Mouse (Mus musculus) macrophage (primary cell): ENCODE measurements around the gene Olfr1432. TPM values are rescaled to one million over a fixed set of nuclear protein-coding genes. Genes with fewer than 3 reads are reported as not detected.
"Not testable (repeated sequence)": the region's sequence is repeated elsewhere in the genome, so short reads cannot be mapped to it uniquely, and the experiment has no call there.

Experiments used
- H3K27ac ChIP-seq: fragments of 350-480 bp; formaldehyde crosslinking; 2 replicates; pipeline ENCODE4 v1.9.0; 2021
- H3K36me3 ChIP-seq: fragments of 350-480 bp; formaldehyde crosslinking; 2 replicates; pipeline ENCODE4 v1.9.0; 2021; ENCODE audit errors: inconsistent target
- H3K4me3 ChIP-seq: fragments of 350-480 bp; formaldehyde crosslinking; 2 replicates; pipeline ENCODE4 v1.9.0; 2021; ENCODE audit errors: inconsistent target
- H3K79me2 ChIP-seq: fragments of 350-480 bp; formaldehyde crosslinking; 2 replicates; pipeline ENCODE4 v1.9.0; 2021; ENCODE audit errors: inconsistent target
- WGBS: methylation state at CpG from one replicate; pipeline ENCODE4 v1.1.7; 2026; ENCODE audit warnings: inconsistent platforms; ENCODE audit not compliant: missing documents; 5-methylcytosine and 5-hydroxymethylcytosine counted together
- polyA plus RNA-seq: library from polyadenylated mRNA; stranded (reverse); fragments of 250-400 nt; gene quantifications from 3 replicates; pipeline ENCODE4 v1.2.4, GENCODE M21; 2018; ENCODE audit warnings: inconsistent platforms
- total RNA-seq, 78 experiments: library from RNA; depleted of rRNA; stranded (reverse); fragments of 250-400 nt; gene quantifications; 1 replicate in 9 of 78; 2 replicates in 24 of 78; 3 replicates in 43 of 78; 4 replicates in 2 of 78; pipeline ENCODE4 v1.2.4; 2018; ENCODE audit warnings: inconsistent platforms in 56 of 78

Gene Olfr1432
- not detected for total RNA-seq (2018; cell fraction: chromatin; rRNA removed)
- not detected for total RNA-seq (2018; cell fraction: cytosol; rRNA removed)
- not detected for total RNA-seq (2018; cell fraction: nucleus; rRNA removed)
- not detected in 3 replicates for polyA plus RNA-seq

DNA sequence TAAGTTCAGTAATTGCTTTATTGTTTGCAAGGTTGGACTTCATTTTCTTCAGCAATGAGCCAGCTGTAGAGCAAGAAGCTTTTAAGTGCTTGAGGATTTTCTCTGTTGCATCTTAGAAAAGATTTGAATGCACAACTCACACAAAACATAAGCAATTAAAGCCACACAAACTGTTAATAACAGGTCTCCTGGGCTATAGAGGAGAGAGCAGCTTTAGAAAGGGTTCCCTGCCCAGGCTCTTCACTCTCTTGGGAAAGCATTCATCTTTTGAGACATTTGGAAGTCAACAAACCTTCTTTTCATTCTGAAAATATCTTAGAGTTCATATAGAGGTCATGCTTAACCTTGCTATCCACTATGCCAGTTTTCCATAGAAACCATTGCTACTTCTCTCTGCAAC, at the start of gene Olfr1432:
Gene Olfr1432 (minus strand): TSS at position 101 of the 400 bp plus-strand sequence.
- not testable (repeated sequence) for H3K36me3 ChIP-seq, H3K4me3 ChIP-seq, H3K27ac ChIP-seq

DNA sequence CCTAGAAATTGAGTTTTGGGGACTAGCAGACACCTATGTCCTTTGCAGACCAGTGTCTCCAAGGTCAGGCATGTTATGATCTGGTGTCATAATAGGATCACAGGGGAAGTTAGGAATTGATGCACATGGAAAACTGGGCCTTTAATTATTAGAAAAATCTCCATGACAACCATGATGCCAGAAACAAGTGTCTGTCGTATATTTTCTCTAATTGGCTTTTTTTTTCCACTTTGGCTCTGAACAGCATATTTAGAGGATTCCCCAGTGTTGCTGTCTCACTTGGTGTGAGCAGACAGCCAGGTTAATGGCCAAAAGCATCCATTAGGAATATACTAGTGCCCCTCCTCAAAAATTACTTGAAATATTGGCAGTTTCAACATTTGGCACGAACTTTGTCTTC, 47.2 kb upstream of the Olfr1432 start, which contains the start of gene Olfr1434:
Gene Olfr1434 (plus strand): TSS at position 301 of the 400 bp plus-strand sequence.
- Histone ChIP-seq H3K36me3 (no peaks in the 10 kb centered on the region), H3K4me3 (no peak within 1 kb of the TSS), H3K79me2 (no peaks in the 10 kb centered on the region), H3K27ac (no peak within 1 kb of the TSS)
- WGBS: 80% methylated on average over 2 of the region's 2 CpGs

More for the DNA sequence above, at the start of gene Olfr1432:
- H3K79me2 ChIP-seq: not testable (repeated sequence)

DNA sequence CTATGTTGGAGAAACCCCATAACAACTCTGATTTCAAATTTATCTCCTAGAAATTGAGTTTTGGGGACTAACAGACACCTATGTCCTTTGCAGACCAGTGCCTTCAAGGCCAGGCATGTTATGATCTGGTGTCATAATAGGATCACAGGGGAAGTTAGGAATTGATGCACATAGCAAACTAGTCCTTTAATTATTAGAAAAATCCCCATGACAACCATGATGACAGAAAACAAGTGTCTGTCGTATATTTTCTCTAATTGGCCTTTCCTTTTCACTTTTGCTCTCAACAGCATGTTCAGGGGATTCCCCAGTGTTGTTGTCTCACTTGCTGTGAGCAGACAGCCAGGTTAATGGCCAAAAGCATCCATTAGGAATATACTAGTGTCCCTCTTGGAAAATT, 28.3 kb upstream of the Olfr1432 start, which contains the start of gene Olfr235:
Gene Olfr235 (plus strand): TSS at position 301 of the 400 bp plus-strand sequence.
- Histone ChIP-seq H3K27ac (no peak within 1 kb of the TSS), H3K79me2 (no peaks in the 10 kb centered on the region), H3K4me3 (no peak within 1 kb of the TSS), H3K36me3 (no peaks in the 10 kb centered on the region)
- 60% methylated on average over 1 of the region's 1 CpGs for WGBS

DNA sequence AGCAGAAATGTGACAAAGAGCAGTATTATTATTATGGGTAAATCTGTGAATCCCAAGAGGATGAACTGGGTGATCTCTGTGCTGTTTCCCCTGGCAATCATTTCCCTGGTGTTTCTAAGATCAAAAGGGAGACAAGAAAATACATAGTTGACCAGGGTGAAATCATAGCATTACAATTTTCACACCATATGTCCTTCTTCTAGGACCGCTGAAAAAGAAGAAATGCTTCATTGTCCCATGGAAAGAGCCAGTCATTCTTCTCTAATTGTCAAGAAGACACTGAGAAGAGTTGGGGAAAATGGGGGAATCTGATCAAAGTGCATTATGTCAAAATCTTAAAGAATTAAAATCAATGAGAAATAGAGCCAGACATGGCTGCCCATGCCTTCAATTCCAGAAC, 9.2 kb upstream of the Olfr1432 start, which contains the start of gene Olfr262:
Gene Olfr262 (minus strand): TSS at position 101 of the 400 bp plus-strand sequence.
- Histone ChIP-seq H3K79me2 (no peaks in the 10 kb centered on the region), H3K4me3 (no peak within 1 kb of the TSS), H3K36me3 (no peaks in the 10 kb centered on the region), H3K27ac (no peak within 1 kb of the TSS)
- WGBS: 81% methylated on average over 1 of the region's 1 CpGs

DNA sequence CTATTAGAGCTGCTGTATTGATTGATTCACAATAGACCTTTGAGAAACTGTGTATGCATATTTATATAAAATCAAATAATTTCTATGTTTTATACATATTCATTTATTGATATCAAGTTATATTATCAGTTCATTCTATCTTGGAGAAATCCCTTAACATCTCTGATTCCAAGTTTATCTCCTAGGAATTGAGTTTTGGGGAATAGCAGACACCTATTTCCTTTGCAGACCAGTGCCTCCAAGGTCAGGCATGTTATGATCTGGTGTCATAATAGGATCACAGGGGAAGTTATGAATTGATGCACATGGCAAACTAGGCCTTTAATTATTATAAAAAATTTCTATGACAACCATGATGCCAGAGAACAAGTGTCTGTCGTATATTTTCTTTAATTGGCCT, 32.1 kb downstream of the Olfr1432 start, which contains the start of gene Olfr1431:
Gene Olfr1431 (plus strand): TSS at position 301 of the 400 bp plus-strand sequence.
- WGBS: 87% methylated on average over 1 of the region's 1 CpGs
- Histone ChIP-seq H3K4me3 (no peak within 1 kb of the TSS), H3K36me3 (no peaks in the 10 kb centered on the region), H3K27ac (no peak within 1 kb of the TSS), H3K79me2 (no peaks in the 10 kb centered on the region)

DNA sequence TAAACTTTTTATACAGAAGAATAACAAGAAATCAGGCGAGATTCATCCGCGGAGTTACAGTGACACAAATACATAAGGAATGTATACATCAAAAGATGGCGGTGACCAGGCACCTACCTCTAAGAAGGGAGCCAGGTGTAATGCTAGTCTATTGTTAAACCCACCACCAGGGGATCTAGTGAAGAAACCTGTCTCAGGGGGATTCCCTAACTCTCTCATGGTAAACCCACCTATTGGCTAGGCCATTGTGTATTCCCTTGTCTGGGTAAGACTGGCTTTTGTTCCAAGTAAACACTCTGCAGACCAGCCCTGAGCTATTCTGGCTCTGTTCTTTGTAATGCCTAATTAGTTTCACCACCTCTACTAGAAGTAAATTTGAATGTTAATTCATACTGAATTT, 33.3 kb downstream of the Olfr1432 start:
- H3K79me2 ChIP-seq, H3K36me3 ChIP-seq, H3K4me3 ChIP-seq, H3K27ac ChIP-seq: not testable (repeated sequence)
- 80% methylated on average over 4 of the region's 4 CpGs for WGBS

Other genes with a start within 250 kb of the Olfr1432 start
- not detected in 3 replicates for gene Olfr1423, start 191.3 kb downstream of the Olfr1432 start, polyA plus RNA-seq
- gene Olfr1424, start 169.9 kb downstream of the Olfr1432 start, polyA plus RNA-seq: not detected in 3 replicates
- not detected in 3 replicates for gene Olfr1425, start 154.9 kb downstream of the Olfr1432 start, polyA plus RNA-seq
- not detected in 3 replicates for gene Olfr1426, start 140.6 kb downstream of the Olfr1432 start, polyA plus RNA-seq
- not detected in 3 replicates for gene Olfr1427, start 129.3 kb downstream of the Olfr1432 start, polyA plus RNA-seq
- gene Olfr1428, start 116.7 kb downstream of the Olfr1432 start, polyA plus RNA-seq: not detected in 3 replicates
- not detected in 3 replicates for gene Olfr76, start 109.4 kb downstream of the Olfr1432 start, polyA plus RNA-seq
- gene Olfr1555-ps1, start 62.5 kb downstream of the Olfr1432 start, polyA plus RNA-seq: not detected in 3 replicates
- gene Olfr1431, start 32.0 kb downstream of the Olfr1432 start, polyA plus RNA-seq: 0.06 TPM in 1 of 3 replicates, not detected in the others
- gene Olfr262, start 9.1 kb upstream of the Olfr1432 start, polyA plus RNA-seq: not detected in 3 replicates
- not detected in 3 replicates for gene Olfr235, start 28.4 kb upstream of the Olfr1432 start, polyA plus RNA-seq
- not detected in 3 replicates for gene Olfr1434, start 47.3 kb upstream of the Olfr1432 start, polyA plus RNA-seq
- gene Olfr1436, start 66.5 kb upstream of the Olfr1432 start, polyA plus RNA-seq: not detected in 3 replicates
- not detected in 3 replicates for gene Olfr1437, start 92.5 kb upstream of the Olfr1432 start, polyA plus RNA-seq
- gene Olfr1438-ps1, start 103.3 kb upstream of the Olfr1432 start, polyA plus RNA-seq: not detected in 3 replicates
- not detected in 3 replicates for gene Olfr1440, start 154.7 kb upstream of the Olfr1432 start, polyA plus RNA-seq
- gene Olfr1441, start 184.8 kb upstream of the Olfr1432 start, polyA plus RNA-seq: not detected in 3 replicates
- gene Pfpl, start 195.3 kb upstream of the Olfr1432 start, polyA plus RNA-seq: not detected in 3 replicates
- gene Mpeg1, start 228.2 kb upstream of the Olfr1432 start, polyA plus RNA-seq: 2,177 to 2,766 TPM (median 2,684 TPM) in 3 replicates